Mouse (Mus musculus) intestine, postnatal 0 days (tissue): Measurements from ENCODE around the gene Gsdma. TPM values are rescaled to one million over a fixed set of nuclear protein-coding genes. Genes with fewer than 3 reads are reported as not detected.
A peak's percentile ranks its signal among the peaks of the same experiment; 100 is the strongest.
"Not testable (repeated sequence)": the region's sequence is repeated elsewhere in the genome, so short reads cannot be mapped to it uniquely, and the experiment has no call there.

Experiments used
- ATAC-seq: fragments of 200-750 bp; cut with Nextera tagmentation; 2 replicates; pipeline ENCODE4 v1.8.0; 2017; ENCODE audit warnings: mild to moderate bottlenecking, moderate TSS enrichment, moderate library complexity
- H3K27ac ChIP-seq: fragments of 300-500 bp; sonication (generic); 2 replicates; pipeline ENCODE4 v1.5.1; 2014; ENCODE audit warnings: mild to moderate bottlenecking, low read depth, low read length, moderate library complexity
- H3K27me3 ChIP-seq: fragments of 300-500 bp; sonication (generic); replicated peaks from 2 replicates; pipeline ENCODE4 v1.6.1; 2014; ENCODE audit warnings: low read length, mixed read lengths; ENCODE audit not compliant: control insufficient read depth, insufficient read depth
- H3K36me3 ChIP-seq: fragments of 300-500 bp; sonication (generic); 2 replicates; pipeline ENCODE4 v1.6.1; 2014; ENCODE audit warnings: mild to moderate bottlenecking, moderate library complexity; ENCODE audit not compliant: control insufficient read depth, insufficient read depth
- H3K4me1 ChIP-seq: fragments of 300-500 bp; sonication (generic); replicated peaks from 2 replicates; pipeline ENCODE4 v1.6.1; 2014; ENCODE audit warnings: antibody characterized with exemption, low read length, mixed read lengths; ENCODE audit not compliant: control insufficient read depth, insufficient read depth
- H3K4me2 ChIP-seq: fragments of 300-500 bp; sonication (generic); replicated peaks from 2 replicates; pipeline ENCODE4 v1.6.1; 2014; ENCODE audit warnings: low read depth, mild to moderate bottlenecking, moderate library complexity
- H3K4me3 ChIP-seq: fragments of 300-500 bp; sonication (generic); 2 replicates; pipeline ENCODE4 v1.5.1; 2014; ENCODE audit warnings: low read depth, low read length
- H3K9ac ChIP-seq: fragments of 300-500 bp; sonication (generic); 2 replicates; pipeline ENCODE4 v1.6.1; 2014; ENCODE audit warnings: mild to moderate bottlenecking, low read depth, low read length
- H3K9me3 ChIP-seq: fragments of 300-500 bp; sonication (generic); 2 replicates; pipeline ENCODE4 v1.6.1; 2016; ENCODE audit warnings: mixed run types; ENCODE audit not compliant: control insufficient read depth
- CTCF ChIP-seq: sonication (generic); IDR thresholded peaks from 2 replicates; pipeline ENCODE4 v1.5.1; 2016; ENCODE audit warnings: low read depth, mild to moderate bottlenecking, control low read depth, antibody characterized with exemption, moderate library complexity
- WGBS: fragments of 180-500 bp; shearing (Covaris S2); extraction: QIAGEN DNeasy Blood & Tissue Kit; methylation state at CpG from one replicate; pipeline ENCODE4 v1.1.7; 2014; 5-methylcytosine and 5-hydroxymethylcytosine counted together
- polyA plus RNA-seq: library from polyadenylated mRNA; unstranded; fragments of >200 nt; fragmentation: Nextera tagmentation; extraction: Ambion mirVana; gene quantifications from 2 replicates; pipeline ENCODE4 v1.2.1, GENCODE M21; 2015

The Gsdma gene
- polyA plus RNA-seq, 1 experiment from 2014 or later = 0.38 TPM

GRCm38 (mm10) chr11:98673136-98673535 lies 9.0 kb downstream of the Gsdma start:
- H3K4me3 ChIP-seq, H3K9me3 ChIP-seq, H3K36me3 ChIP-seq, H3K4me1 ChIP-seq, H3K27me3 ChIP-seq, H3K27ac ChIP-seq, H3K4me2 ChIP-seq, H3K9ac ChIP-seq: not testable (repeated sequence)
- peak; percentile 76 for TF ChIP-seq CTCF
- 4% methylated on average over 6 of the region's 7 CpGs for WGBS
- peak; percentile 39; the same call in 1 of the 2 replicates for ATAC-seq

GRCm38 (mm10) chr11:98675829-98676363 lies 11.7 kb downstream of the Gsdma start:
- no peaks in the 10 kb centered on the region for H3K36me3 ChIP-seq
- ATAC-seq = no peak
- no peaks in the 10 kb centered on the region for H3K27me3 ChIP-seq
- H3K9me3 ChIP-seq = no peaks in the 10 kb centered on the region
- 38% methylated on average over 7 of the region's 7 CpGs for WGBS
- H3K9ac ChIP-seq = no peak overlapping the region
- no peak overlapping the region for H3K27ac ChIP-seq
- H3K4me3 ChIP-seq = no peak overlapping the region
- H3K4me2 ChIP-seq = no peak overlapping the region
- no peak for TF ChIP-seq CTCF
- H3K4me1 ChIP-seq = no peaks in the 10 kb centered on the region

GRCm38 (mm10) chr11:98680023-98680422 lies 15.9 kb downstream of the Gsdma start:
- Histone ChIP-seq H3K9ac (no peak overlapping the region), H3K4me3 (no peak overlapping the region), H3K4me2 (no peak overlapping the region), H3K36me3 (no peaks in the 10 kb centered on the region), H3K4me1 (no peaks in the 10 kb centered on the region), H3K27ac (no peak overlapping the region), H3K9me3 (no peaks in the 10 kb centered on the region), H3K27me3 (no peaks in the 10 kb centered on the region)
- no peak for ATAC-seq
- peak; percentile 55 for TF ChIP-seq CTCF
- 82% methylated on average over 1 of the region's 1 CpGs for WGBS

GRCm38 (mm10) chr11:98680595-98680994 lies 16.4 kb downstream of the Gsdma start:
- H3K36me3 ChIP-seq, H3K4me2 ChIP-seq, H3K27ac ChIP-seq, H3K9me3 ChIP-seq, H3K4me1 ChIP-seq, H3K27me3 ChIP-seq, H3K4me3 ChIP-seq, H3K9ac ChIP-seq, ATAC-seq: not testable (repeated sequence)
- WGBS = 85% methylated on average over 4 of the region's 4 CpGs

GRCm38 (mm10) chr11:98681186-98681585 lies 17.0 kb downstream of the Gsdma start:
- no peaks in the 10 kb centered on the region for H3K27me3 ChIP-seq
- peaks cover 11% of the 10 kb centered on the region for H3K36me3 ChIP-seq
- TF ChIP-seq CTCF = no peak
- H3K4me1 ChIP-seq = no peaks in the 10 kb centered on the region
- 76% methylated on average over 4 of the region's 4 CpGs for WGBS
- no peaks in the 10 kb centered on the region for H3K9me3 ChIP-seq
- H3K27ac ChIP-seq = no peak overlapping the region
- H3K4me3 ChIP-seq = no peak overlapping the region
- H3K4me2 ChIP-seq = no peak overlapping the region; the same call in 1 of the 2 replicates
- no peak overlapping the region for H3K9ac ChIP-seq
- no peak for ATAC-seq

GRCm38 (mm10) chr11:98681786-98682745 lies 17.9 kb downstream of the Gsdma start, which contains the start of gene Psmd3:
TSS of gene Psmd3 (plus strand) at chr11:98682554.
- 3% methylated on average over 45 of the region's 45 CpGs for WGBS
- Histone ChIP-seq H3K4me2 (peak within 1 kb of the TSS; percentile 86), H3K9ac (peak within 1 kb of the TSS; percentile 99), H3K9me3 (no peaks in the 10 kb centered on the region), H3K27ac (peak within 1 kb of the TSS; percentile 82), H3K4me3 (peak within 1 kb of the TSS; percentile 95), H3K4me1 (no peaks in the 10 kb centered on the region), H3K27me3 (no peaks in the 10 kb centered on the region), H3K36me3 (peaks cover 20% of the 10 kb centered on the region)
- peak; percentile 92 for ATAC-seq
- peak; percentile 67 for TF ChIP-seq CTCF
